Mouse (Mus musculus): ENCODE results near the gene Pacsin1. TPM values are rescaled to one million over a fixed set of nuclear protein-coding genes. Genes with fewer than 3 reads are reported as not detected.

The Pacsin1 gene
- total and polyA plus RNA-seq, 2 experiments: 0.23 TPM; not detected in 1

GRCm38 (mm10) chr17:27702518-27702917 is 47.2 kb downstream of the Pacsin1 start:
- peak; percentile 34 for DNase-seq (ENCODE audit: extremely low read depth, low read depth, low spot score)
- no peaks in the 10 kb centered on the region for H3K4me1 ChIP-seq (ENCODE audit: control insufficient read depth, insufficient read depth, low read length)
- H3K27me3 ChIP-seq (ENCODE audit: control insufficient read depth, insufficient read depth, low read length): no peaks in the 10 kb centered on the region
- H3K79me2 ChIP-seq (ENCODE audit: control insufficient read depth, insufficient read depth, low read length): no peaks in the 10 kb centered on the region
- TF ChIP-seq CTCF (IDR thresholded peaks at IDR 0.05; ENCODE audit: low read depth, low read length): peak; percentile 85
- TF ChIP-seq POLR2A (IDR thresholded peaks at IDR 0.05; ENCODE audit: extremely low read depth, insufficient read depth, low read length): no peak
- 1% methylated on average over 34 of the region's 34 CpGs for WGBS
- H3K9ac ChIP-seq (ENCODE audit: low read depth, low read length): peak overlapping the region; percentile 3; the same call in 1 of the 2 replicates
- peak overlapping the region; percentile 14; the same call in 1 of the 2 replicates for H3K4me3 ChIP-seq (ENCODE audit: insufficient read depth, low read depth, low read length)
- no peaks in the 10 kb centered on the region for H3K36me3 ChIP-seq (ENCODE audit: control insufficient read depth, insufficient read depth, low read length)
- H3K27ac ChIP-seq (replicated peaks; ENCODE audit: insufficient read depth, low read depth, low read length): no peak overlapping the region

DNA sequence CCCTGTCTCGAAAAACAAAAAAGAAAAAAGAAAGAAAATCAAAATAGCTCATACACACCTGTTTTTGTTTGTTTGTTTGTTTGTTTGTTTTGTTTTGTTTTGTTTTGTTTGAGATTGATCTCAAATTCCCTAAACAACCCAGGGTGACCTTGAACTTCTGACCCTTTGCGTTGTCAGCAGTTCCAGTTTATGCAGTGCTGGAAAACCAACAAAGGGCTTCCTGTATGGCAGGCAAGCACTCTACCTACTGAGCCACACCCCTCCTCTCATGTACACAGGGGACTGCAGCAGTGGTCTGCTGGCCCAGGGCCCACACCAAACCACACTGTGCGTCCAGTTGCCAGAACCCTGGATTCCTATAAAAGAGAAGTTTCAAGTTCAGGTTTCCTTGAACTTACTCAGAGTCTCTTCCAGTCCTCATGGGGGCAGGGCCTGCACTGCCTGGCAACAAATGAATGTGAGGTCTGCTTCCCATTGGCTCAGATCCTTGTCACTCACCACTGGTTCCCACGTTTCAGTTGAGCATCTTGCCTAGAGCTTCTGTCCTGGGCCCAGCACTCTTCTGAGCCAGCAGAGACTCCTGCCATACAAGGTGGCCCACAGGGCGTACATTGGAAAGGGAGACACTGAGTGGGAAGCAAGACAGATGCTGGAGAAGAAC is 48.8 kb downstream of the Pacsin1 start:
- TF ChIP-seq POLR2A (IDR thresholded peaks at IDR 0.05; ENCODE audit: extremely low read depth, insufficient read depth, low read length) (no peak), CTCF (IDR thresholded peaks at IDR 0.05; ENCODE audit: low read depth, low read length) (no peak)
- Histone ChIP-seq H3K27ac (replicated peaks; ENCODE audit: insufficient read depth, low read depth, low read length) (no peak overlapping the region), H3K27me3 (ENCODE audit: control insufficient read depth, insufficient read depth, low read length) (no peaks in the 10 kb centered on the region), H3K79me2 (ENCODE audit: control insufficient read depth, insufficient read depth, low read length) (no peaks in the 10 kb centered on the region), H3K4me3 (ENCODE audit: insufficient read depth, low read depth, low read length) (no peak overlapping the region), H3K36me3 (ENCODE audit: control insufficient read depth, insufficient read depth, low read length) (no peaks in the 10 kb centered on the region), H3K9ac (ENCODE audit: low read depth, low read length) (no peak overlapping the region), H3K4me1 (ENCODE audit: control insufficient read depth, insufficient read depth, low read length) (peaks cover 2% of the 10 kb centered on the region; the same call in 1 of the 2 replicates)
- WGBS: 68% methylated on average over 5 of the region's 5 CpGs
- DNase-seq (ENCODE audit: extremely low read depth, low read depth, low spot score): peak; percentile 14

- Histone ChIP-seq H3K79me2 (ENCODE audit: control insufficient read depth, insufficient read depth, low read length) (no peaks in the 10 kb centered on the region), H3K4me1 (ENCODE audit: control insufficient read depth, insufficient read depth, low read length) (peaks cover 2% of the 10 kb centered on the region; the same call in 1 of the 2 replicates), H3K36me3 (ENCODE audit: control insufficient read depth, insufficient read depth, low read length) (no peaks in the 10 kb centered on the region), H3K27me3 (ENCODE audit: control insufficient read depth, insufficient read depth, low read length) (no peaks in the 10 kb centered on the region), H3K9ac (ENCODE audit: low read depth, low read length) (no peak overlapping the region), H3K4me3 (ENCODE audit: insufficient read depth, low read depth, low read length) (no peak overlapping the region), H3K27ac (replicated peaks; ENCODE audit: insufficient read depth, low read depth, low read length) (no peak overlapping the region)
- 65% methylated on average over 10 of the region's 10 CpGs for WGBS
- no peak for DNase-seq (ENCODE audit: extremely low read depth, low read depth, low spot score)
- no peak for TF ChIP-seq POLR2A (IDR thresholded peaks at IDR 0.05; ENCODE audit: extremely low read depth, insufficient read depth, low read length)
- TF ChIP-seq CTCF (IDR thresholded peaks at IDR 0.05; ENCODE audit: low read depth, low read length): no peak
These were observed 50.4 kb downstream of the Pacsin1 start for GRCm38 (mm10) chr17:27705661-27706060.

GRCm38 (mm10) chr17:27707954-27708661 is 52.8 kb downstream of the Pacsin1 start:
- TF ChIP-seq POLR2A (IDR thresholded peaks at IDR 0.05; ENCODE audit: extremely low read depth, insufficient read depth, low read length): no peak
- no peak for TF ChIP-seq CTCF (IDR thresholded peaks at IDR 0.05; ENCODE audit: low read depth, low read length)
- H3K4me3 ChIP-seq (ENCODE audit: insufficient read depth, low read depth, low read length): no peak overlapping the region
- H3K27ac ChIP-seq (replicated peaks; ENCODE audit: insufficient read depth, low read depth, low read length): no peak overlapping the region
- 11% methylated on average over 24 of the region's 25 CpGs for WGBS
- peak; percentile 23 for DNase-seq (ENCODE audit: extremely low read depth, low read depth, low spot score)
- H3K27me3 ChIP-seq (ENCODE audit: control insufficient read depth, insufficient read depth, low read length): no peaks in the 10 kb centered on the region
- H3K9ac ChIP-seq (ENCODE audit: low read depth, low read length): no peak overlapping the region
- H3K4me1 ChIP-seq (ENCODE audit: control insufficient read depth, insufficient read depth, low read length): peaks cover 2% of the 10 kb centered on the region; the same call in 1 of the 2 replicates
- H3K79me2 ChIP-seq (ENCODE audit: control insufficient read depth, insufficient read depth, low read length): no peaks in the 10 kb centered on the region
- H3K36me3 ChIP-seq (ENCODE audit: control insufficient read depth, insufficient read depth, low read length): no peaks in the 10 kb centered on the region

GRCm38 (mm10) chr17:27709650-27710049 is 54.3 kb downstream of the Pacsin1 start:
- H3K4me3 ChIP-seq (ENCODE audit: insufficient read depth, low read depth, low read length): no peak overlapping the region
- no peaks in the 10 kb centered on the region for H3K36me3 ChIP-seq (ENCODE audit: control insufficient read depth, insufficient read depth, low read length)
- TF ChIP-seq POLR2A (IDR thresholded peaks at IDR 0.05; ENCODE audit: extremely low read depth, insufficient read depth, low read length): no peak
- no peak for TF ChIP-seq CTCF (IDR thresholded peaks at IDR 0.05; ENCODE audit: low read depth, low read length)
- DNase-seq (ENCODE audit: extremely low read depth, low read depth, low spot score): no peak
- WGBS: 97% methylated on average over 5 of the region's 5 CpGs
- H3K27ac ChIP-seq (replicated peaks; ENCODE audit: insufficient read depth, low read depth, low read length): no peak overlapping the region
- no peaks in the 10 kb centered on the region for H3K79me2 ChIP-seq (ENCODE audit: control insufficient read depth, insufficient read depth, low read length)
- no peaks in the 10 kb centered on the region for H3K27me3 ChIP-seq (ENCODE audit: control insufficient read depth, insufficient read depth, low read length)
- H3K4me1 ChIP-seq (ENCODE audit: control insufficient read depth, insufficient read depth, low read length): peaks cover 2% of the 10 kb centered on the region; the same call in 1 of the 2 replicates
- H3K9ac ChIP-seq (ENCODE audit: low read depth, low read length): no peak overlapping the region
